Mouse (Mus musculus) ES-E14 (cell line): ENCODE data around the gene Olfr1442. TPM values are rescaled to one million over a fixed set of nuclear protein-coding genes. Genes with fewer than 3 reads are reported as not detected.
"Not testable (repeated sequence)": the region's sequence is repeated elsewhere in the genome, so short reads cannot be mapped to it uniquely, and the experiment has no call there.

Experiments used
- DNase-seq: peaks from one replicate; pipeline ENCODE4 v3.0.0-alpha.2; 2013; ENCODE audit warnings: low read depth, low spot score
- H3K27ac ChIP-seq: 2 replicates; pipeline ENCODE4 v1.5.1; 2012; ENCODE audit warnings: low read depth, mild to moderate bottlenecking, low read length, moderate library complexity, mixed read lengths; ENCODE audit not compliant: poor library complexity, insufficient read depth, severe bottlenecking
- H3K36me3 ChIP-seq: 2 replicates; pipeline ENCODE4 v1.6.1; 2012; ENCODE audit warnings: mild to moderate bottlenecking, low read length, moderate library complexity, mixed read lengths; ENCODE audit not compliant: control insufficient read depth, poor library complexity, insufficient read depth, severe bottlenecking
- H3K4me1 ChIP-seq, 2 experiments: fragments of 150-350 bp in 1 of 2; sonication (generic) in 1 of 2; 2 replicates each; pipeline ENCODE4 v1.6.1; 2012; ENCODE audit warnings: low read length in 2 of 2, mild to moderate bottlenecking in 1 of 2, mixed read lengths in 1 of 2; ENCODE audit not compliant: control insufficient read depth in 2 of 2, insufficient read depth in 2 of 2, poor library complexity in 1 of 2
- H3K4me3 ChIP-seq, 2 experiments: fragments of 150-350 bp in 1 of 2; sonication (generic) in 1 of 2; 2 replicates each; pipeline ENCODE4 v1.5.1; 2012; ENCODE audit warnings: low read length in 2 of 2, low read depth in 1 of 2, mild to moderate bottlenecking in 1 of 2, mixed read lengths in 1 of 2; ENCODE audit not compliant: insufficient read depth in 1 of 2, poor library complexity in 1 of 2, severe bottlenecking in 1 of 2
- H3K9ac ChIP-seq: 2 replicates; pipeline ENCODE4 v1.6.1; 2012; ENCODE audit warnings: low read depth, mild to moderate bottlenecking, low read length, mixed read lengths; ENCODE audit not compliant: poor library complexity, insufficient read depth, severe bottlenecking
- H3K9me3 ChIP-seq: fragments of 150-350 bp; sonication (generic); 2 replicates; pipeline ENCODE4 v1.6.1; 2012; ENCODE audit warnings: low read depth, mild to moderate bottlenecking, low read length; ENCODE audit not compliant: control insufficient read depth, insufficient read depth
- CHD2 ChIP-seq: IDR thresholded peaks from 2 replicates; pipeline ENCODE4 v1.6.1; 2014; ENCODE audit warnings: mild to moderate bottlenecking, low read depth, low read length, inconsistent platforms
- HCFC1 ChIP-seq: IDR thresholded peaks from 2 replicates; pipeline ENCODE4 v1.6.1; 2012; ENCODE audit warnings: low read length, inconsistent platforms, borderline replicate concordance; ENCODE audit not compliant: insufficient read depth
- MAFK ChIP-seq: IDR thresholded peaks from 2 replicates; pipeline ENCODE4 v1.6.1; 2014; ENCODE audit warnings: mild to moderate bottlenecking, low read depth, low read length, inconsistent platforms; ENCODE audit not compliant: insufficient read depth
- ZC3H11A ChIP-seq: IDR thresholded peaks from 2 replicates; pipeline ENCODE4 v1.6.1; 2012; ENCODE audit warnings: low read depth, mild to moderate bottlenecking, inconsistent platforms, low read length, borderline replicate concordance
- ZNF384 ChIP-seq: IDR thresholded peaks from 2 replicates; pipeline ENCODE4 v1.6.1; 2012; ENCODE audit warnings: low read depth, low read length, inconsistent platforms
- in situ Hi-C, 2 experiments: fragments of 600-800 bp; cut with MboI; formaldehyde crosslinking; loops; one replicate each; pipeline ENCODE4 v1.15.1; 2025; ENCODE audit warnings: low sequenced_read_pairs in 2 of 2, inconsistent platforms in 1 of 2; ENCODE audit not compliant: unreplicated experiment in 2 of 2
- total RNA-seq: library from RNA; depleted of rRNA; stranded (reverse); fragments of 300-350 nt; gene quantifications from 2 replicates; pipeline ENCODE4 v1.2.3, GENCODE M21; 2012

The Olfr1442 gene
- total RNA-seq, 1 experiment = not detected

DNA sequence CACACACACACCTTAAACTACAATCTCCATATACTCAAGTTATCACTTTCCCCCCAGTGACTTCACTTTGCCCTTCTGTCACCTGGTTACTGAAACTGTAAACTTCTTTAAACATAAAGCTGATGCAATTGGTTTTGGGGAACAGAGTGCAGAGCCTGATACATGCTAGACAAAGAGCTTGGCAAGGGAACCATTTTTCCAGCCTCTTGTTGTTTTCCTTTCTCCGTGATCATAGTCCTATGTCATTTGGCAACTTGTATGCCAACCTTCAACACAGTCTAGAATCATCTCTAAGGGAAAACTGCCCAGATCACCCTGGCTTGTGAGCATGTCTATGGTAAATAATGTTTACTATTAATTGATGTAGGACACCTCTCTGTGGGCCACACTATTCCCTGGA lies 32.2 kb upstream of the Olfr1442 start:
- H3K36me3 ChIP-seq = no peaks in the 10 kb centered on the region
- no peak overlapping the region for H3K9ac ChIP-seq
- no peaks in the 10 kb centered on the region for H3K9me3 ChIP-seq
- no peak overlapping the region for H3K27ac ChIP-seq
- TF ChIP-seq ZNF384 = no peak
- no peak for TF ChIP-seq MAFK
- TF ChIP-seq HCFC1 = no peak
- TF ChIP-seq ZC3H11A = no peak
- no peak for TF ChIP-seq CHD2
- DNase-seq = no peak
- H3K4me3 ChIP-seq = no peak overlapping the region
- H3K4me1 ChIP-seq = no peaks in the 10 kb centered on the region
- in situ Hi-C loops = no loop called here

DNA sequence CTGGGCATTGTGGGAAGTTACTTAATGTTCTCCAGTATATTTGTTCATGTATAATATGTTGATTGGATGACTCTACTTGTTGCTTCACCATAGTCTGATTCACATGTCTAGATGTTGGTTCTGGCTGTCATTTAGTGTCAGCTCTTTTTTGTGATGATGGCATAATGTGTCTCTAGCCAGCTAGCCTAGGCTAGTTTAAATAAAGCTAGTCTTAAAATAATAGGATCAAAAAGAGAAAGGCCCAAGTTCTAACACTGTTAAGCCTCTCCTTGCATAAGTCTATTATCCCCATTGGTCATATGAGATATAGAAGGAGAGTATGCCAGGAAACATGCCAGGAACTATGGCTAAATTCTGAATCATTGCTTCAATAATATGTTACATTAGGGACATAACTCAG lies 20.7 kb upstream of the Olfr1442 start:
- in situ Hi-C loops = no loop called here
- Histone ChIP-seq H3K27ac (no peak overlapping the region), H3K36me3 (no peaks in the 10 kb centered on the region), H3K9me3 (no peaks in the 10 kb centered on the region), H3K9ac (no peak overlapping the region), H3K4me3 (no peak overlapping the region), H3K4me1 (no peaks in the 10 kb centered on the region)
- TF ChIP-seq ZC3H11A (no peak), MAFK (no peak), ZNF384 (no peak), HCFC1 (no peak), CHD2 (no peak)
- no peak for DNase-seq

DNA sequence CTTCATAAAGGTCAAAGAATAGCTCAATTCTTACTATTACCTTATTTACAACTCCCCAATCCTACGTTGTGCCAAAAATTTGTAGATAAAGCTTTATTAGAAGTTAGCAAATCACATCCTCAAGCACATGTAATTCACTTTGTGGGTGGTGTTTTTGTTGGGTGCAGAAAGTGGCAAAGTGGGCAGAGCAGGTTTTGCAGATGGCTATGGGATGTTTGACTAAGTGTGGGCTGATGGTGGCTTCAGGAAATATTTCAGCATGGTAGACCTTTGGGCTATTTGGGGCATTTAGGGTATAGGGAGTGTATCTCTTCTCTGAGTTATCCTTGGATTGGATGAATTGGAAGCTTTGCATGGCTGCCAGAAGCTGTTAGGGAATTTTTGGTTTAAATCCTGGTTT lies 4.1 kb upstream of the Olfr1442 start:
- no peaks in the 10 kb centered on the region for H3K4me1 ChIP-seq
- no peak overlapping the region for H3K4me3 ChIP-seq
- no peak overlapping the region for H3K9ac ChIP-seq
- no peak for DNase-seq
- in situ Hi-C loops = no loop called here
- H3K27ac ChIP-seq = no peak overlapping the region
- H3K9me3 ChIP-seq = no peaks in the 10 kb centered on the region
- no peaks in the 10 kb centered on the region for H3K36me3 ChIP-seq
- no peak for TF ChIP-seq MAFK
- TF ChIP-seq ZNF384 = no peak
- TF ChIP-seq CHD2 = no peak
- no peak for TF ChIP-seq ZC3H11A
- TF ChIP-seq HCFC1 = no peak

DNA sequence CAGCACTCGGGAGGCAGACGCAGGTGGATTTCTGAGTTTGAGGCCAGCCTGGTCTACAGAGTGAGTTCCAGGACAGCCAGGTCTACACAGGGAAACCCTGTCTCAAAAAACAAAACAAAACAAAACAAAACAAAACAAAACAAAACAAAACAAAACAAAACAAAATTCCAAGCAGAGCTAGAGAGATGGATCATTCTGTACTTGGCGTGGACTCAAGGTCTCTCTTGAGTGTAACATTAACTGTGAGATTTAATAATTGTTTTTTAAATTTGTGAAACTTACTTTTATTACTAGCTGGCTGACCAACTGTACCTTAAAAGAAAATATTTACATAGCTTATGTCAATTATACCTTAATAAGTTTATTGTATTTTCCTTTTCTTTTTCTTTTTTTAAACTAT lies 1.6 kb upstream of the Olfr1442 start:
- H3K9me3 ChIP-seq, DNase-seq, in situ Hi-C loops: not testable (repeated sequence)

DNA sequence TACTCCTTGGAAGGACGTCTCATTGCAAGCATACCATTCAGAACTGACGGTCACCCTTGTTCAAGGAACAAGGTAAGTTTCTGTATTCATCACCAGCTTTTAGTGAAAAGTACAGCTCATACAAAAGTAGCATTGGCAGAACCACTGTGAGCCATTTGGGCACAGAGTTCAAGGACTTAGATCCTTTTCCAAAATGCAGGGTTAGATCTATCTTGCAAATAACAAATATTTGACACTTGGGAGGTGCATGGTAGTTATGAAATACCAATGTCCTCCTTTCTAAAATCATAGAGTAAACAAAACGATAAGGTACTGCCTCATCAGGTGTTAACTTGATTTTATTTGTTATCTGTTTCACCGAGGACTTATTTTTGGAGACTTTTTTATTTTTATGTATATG lies 812 bp downstream of the Olfr1442 start:
- in situ Hi-C loops = no loop called here
- H3K4me1 ChIP-seq = no peaks in the 10 kb centered on the region
- TF ChIP-seq ZC3H11A (no peak), ZNF384 (no peak), HCFC1 (no peak), MAFK (no peak), CHD2 (no peak)
- H3K4me3 ChIP-seq = no peak overlapping the region
- H3K36me3 ChIP-seq = no peaks in the 10 kb centered on the region
- H3K27ac ChIP-seq = no peak overlapping the region
- H3K9me3 ChIP-seq = no peaks in the 10 kb centered on the region
- no peak for DNase-seq
- H3K9ac ChIP-seq = no peak overlapping the region

More for the DNA sequence above, 1.6 kb upstream of the Olfr1442 start:
- H3K9ac ChIP-seq, H3K4me1 ChIP-seq, H3K36me3 ChIP-seq, H3K27ac ChIP-seq, H3K4me3 ChIP-seq: not testable (repeated sequence)
